Mouse (Mus musculus): ENCODE data around the gene Dhx33.

The Dhx33 gene

GRCm38 (mm10) chr11:71004316-71004773 is at the start of gene Dhx33:
Gene Dhx33 (minus strand): TSS chr11:71004437.
- peak; percentile 99 for DNase-seq (ENCODE audit: low read depth, low spot score)
- Histone ChIP-seq H3K36me3 (ENCODE audit: control insufficient read depth, insufficient read depth, low read length, poor library complexity, severe bottlenecking) (peaks cover 4% of the 10 kb centered on the region), H3K27me3 (ENCODE audit: control insufficient read depth, insufficient read depth, low read length, poor library complexity, severe bottlenecking) (no peaks in the 10 kb centered on the region)

- H3K27me3 ChIP-seq (ENCODE audit: control insufficient read depth, insufficient read depth, low read length, poor library complexity, severe bottlenecking): no peaks in the 10 kb centered on the region; the same call in 1 of the 2 replicates
- DNase-seq (ENCODE audit: low read depth, low spot score): peak; percentile 30
- H3K36me3 ChIP-seq (ENCODE audit: control insufficient read depth, insufficient read depth, low read length, poor library complexity, severe bottlenecking): no peaks in the 10 kb centered on the region
Observed at GRCm38 (mm10) chr11:71052554-71052953, 48.3 kb upstream of the Dhx33 start.

GRCm38 (mm10) chr11:71039526-71040298 is 35.5 kb upstream of the Dhx33 start:
- no peak for DNase-seq (ENCODE audit: low read depth, low spot score)
- H3K27me3 ChIP-seq (ENCODE audit: control insufficient read depth, insufficient read depth, low read length, poor library complexity, severe bottlenecking): no peaks in the 10 kb centered on the region
- H3K36me3 ChIP-seq (ENCODE audit: control insufficient read depth, insufficient read depth, low read length, poor library complexity, severe bottlenecking): no peaks in the 10 kb centered on the region

- Histone ChIP-seq H3K27me3 (ENCODE audit: control insufficient read depth, insufficient read depth, low read length, poor library complexity, severe bottlenecking) (no peaks in the 10 kb centered on the region), H3K36me3 (ENCODE audit: control insufficient read depth, insufficient read depth, low read length, poor library complexity, severe bottlenecking) (no peaks in the 10 kb centered on the region)
- no peak for DNase-seq (ENCODE audit: low read depth, low spot score)
Observed at GRCm38 (mm10) chr11:71033163-71033761, 29.0 kb upstream of the Dhx33 start, which contains the start of gene 6330403K07Rik. Gene 6330403K07Rik (minus strand): TSS chr11:71033513.

GRCm38 (mm10) chr11:71032491-71033162 is 28.4 kb upstream of the Dhx33 start:
- Histone ChIP-seq H3K27me3 (ENCODE audit: control insufficient read depth, insufficient read depth, low read length, poor library complexity, severe bottlenecking) (no peaks in the 10 kb centered on the region), H3K36me3 (ENCODE audit: control insufficient read depth, insufficient read depth, low read length, poor library complexity, severe bottlenecking) (no peaks in the 10 kb centered on the region)
- no peak for DNase-seq (ENCODE audit: low read depth, low spot score)

- H3K36me3 ChIP-seq (ENCODE audit: control insufficient read depth, insufficient read depth, low read length, poor library complexity, severe bottlenecking): peaks cover under 1% of the 10 kb centered on the region; the same call in 1 of the 2 replicates
- no peak for DNase-seq (ENCODE audit: low read depth, low spot score)
- no peaks in the 10 kb centered on the region for H3K27me3 ChIP-seq (ENCODE audit: control insufficient read depth, insufficient read depth, low read length, poor library complexity, severe bottlenecking)
Observed at GRCm38 (mm10) chr11:71032070-71032469, 27.8 kb upstream of the Dhx33 start.

- H3K36me3 ChIP-seq (ENCODE audit: control insufficient read depth, insufficient read depth, low read length, poor library complexity, severe bottlenecking): peaks cover 9% of the 10 kb centered on the region
- H3K27me3 ChIP-seq (ENCODE audit: control insufficient read depth, insufficient read depth, low read length, poor library complexity, severe bottlenecking): no peaks in the 10 kb centered on the region
- DNase-seq (ENCODE audit: low read depth, low spot score): no peak
Observed at GRCm38 (mm10) chr11:71029403-71030118, 25.3 kb upstream of the Dhx33 start.

- no peaks in the 10 kb centered on the region for H3K27me3 ChIP-seq (ENCODE audit: control insufficient read depth, insufficient read depth, low read length, poor library complexity, severe bottlenecking)
- H3K36me3 ChIP-seq (ENCODE audit: control insufficient read depth, insufficient read depth, low read length, poor library complexity, severe bottlenecking): peaks cover 14% of the 10 kb centered on the region
- no peak for DNase-seq (ENCODE audit: low read depth, low spot score)
Observed at GRCm38 (mm10) chr11:71028280-71028679, 24.0 kb upstream of the Dhx33 start.

GRCm38 (mm10) chr11:71019201-71020068 is 15.2 kb upstream of the Dhx33 start, which contains the start of the genes Mis12 and Derl2:
Gene Mis12 (plus strand): TSS chr11:71019611.
Gene Derl2 (minus strand): TSS chr11:71019841.
- Histone ChIP-seq H3K36me3 (ENCODE audit: control insufficient read depth, insufficient read depth, low read length, poor library complexity, severe bottlenecking) (peaks cover 9% of the 10 kb centered on the region; the same call in 1 of the 2 replicates), H3K27me3 (ENCODE audit: control insufficient read depth, insufficient read depth, low read length, poor library complexity, severe bottlenecking) (no peaks in the 10 kb centered on the region)
- DNase-seq (ENCODE audit: low read depth, low spot score): peak; percentile 99

GRCm38 (mm10) chr11:71018416-71019200 is 14.4 kb upstream of the Dhx33 start:
- Histone ChIP-seq H3K27me3 (ENCODE audit: control insufficient read depth, insufficient read depth, low read length, poor library complexity, severe bottlenecking) (no peaks in the 10 kb centered on the region), H3K36me3 (ENCODE audit: control insufficient read depth, insufficient read depth, low read length, poor library complexity, severe bottlenecking) (peaks cover 7% of the 10 kb centered on the region; the same call in 1 of the 2 replicates)
- DNase-seq (ENCODE audit: low read depth, low spot score): no peak

- Histone ChIP-seq H3K27me3 (ENCODE audit: control insufficient read depth, insufficient read depth, low read length, poor library complexity, severe bottlenecking) (no peaks in the 10 kb centered on the region), H3K36me3 (ENCODE audit: control insufficient read depth, insufficient read depth, low read length, poor library complexity, severe bottlenecking) (peaks cover 11% of the 10 kb centered on the region; the same call in 1 of the 2 replicates)
- DNase-seq (ENCODE audit: low read depth, low spot score): no peak
Observed at GRCm38 (mm10) chr11:71017051-71017450, 12.8 kb upstream of the Dhx33 start.

GRCm38 (mm10) chr11:71012743-71013142 is 8.5 kb upstream of the Dhx33 start:
- DNase-seq (ENCODE audit: low read depth, low spot score): no peak
- Histone ChIP-seq H3K27me3 (ENCODE audit: control insufficient read depth, insufficient read depth, low read length, poor library complexity, severe bottlenecking) (no peaks in the 10 kb centered on the region), H3K36me3 (ENCODE audit: control insufficient read depth, insufficient read depth, low read length, poor library complexity, severe bottlenecking) (peaks cover 20% of the 10 kb centered on the region)

- peaks cover 13% of the 10 kb centered on the region for H3K36me3 ChIP-seq (ENCODE audit: control insufficient read depth, insufficient read depth, low read length, poor library complexity, severe bottlenecking)
- DNase-seq (ENCODE audit: low read depth, low spot score): no peak
- no peaks in the 10 kb centered on the region for H3K27me3 ChIP-seq (ENCODE audit: control insufficient read depth, insufficient read depth, low read length, poor library complexity, severe bottlenecking)
Observed at GRCm38 (mm10) chr11:71008321-71008720, 4.1 kb upstream of the Dhx33 start.
